Mouse (Mus musculus): ENCODE results near the gene Gpr87. TPM values are rescaled to one million over a fixed set of nuclear protein-coding genes. Genes with fewer than 3 reads are reported as not detected.
"Not testable (repeated sequence)": the region's sequence is repeated elsewhere in the genome, so short reads cannot be mapped to it uniquely, and the experiment has no call there.

The Gpr87 gene
- polyA plus RNA-seq, 1 experiment: not detected

GRCm38 (mm10) chr3:59145194-59145593 lies 49.7 kb downstream of the Gpr87 start:
- Histone ChIP-seq H3K27ac (ENCODE audit: insufficient read depth, low read length) (no peak overlapping the region), H3K4me1 (ENCODE audit: control insufficient read depth, insufficient read depth, low read length) (peaks cover 2% of the 10 kb centered on the region; the same call in 1 of the 2 replicates), H3K4me3 (replicated peaks; ENCODE audit: insufficient read depth, low read depth, low read length) (no peak overlapping the region), H3K27me3 (ENCODE audit: control insufficient read depth, insufficient read depth, low read length) (no peaks in the 10 kb centered on the region)
- DNase-seq: no peak
- WGBS: 84% methylated on average over 5 of the region's 5 CpGs
- TF ChIP-seq POLR2A (IDR thresholded peaks at IDR 0.05; ENCODE audit: borderline replicate concordance, insufficient read depth, low read length): no peak
- no peak for TF ChIP-seq CTCF (IDR thresholded peaks at IDR 0.05; ENCODE audit: borderline replicate concordance, insufficient read depth, low read depth, low read length)

GRCm38 (mm10) chr3:59141507-59142305 lies 53.2 kb downstream of the Gpr87 start:
- no peak overlapping the region for H3K4me3 ChIP-seq (replicated peaks; ENCODE audit: insufficient read depth, low read depth, low read length)
- no peaks in the 10 kb centered on the region for H3K27me3 ChIP-seq (ENCODE audit: control insufficient read depth, insufficient read depth, low read length)
- DNase-seq: no peak
- TF ChIP-seq CTCF (IDR thresholded peaks at IDR 0.05; ENCODE audit: borderline replicate concordance, insufficient read depth, low read depth, low read length) (no peak), POLR2A (IDR thresholded peaks at IDR 0.05; ENCODE audit: borderline replicate concordance, insufficient read depth, low read length) (no peak)
- H3K4me1 ChIP-seq (ENCODE audit: control insufficient read depth, insufficient read depth, low read length): peaks cover 4% of the 10 kb centered on the region
- no peak overlapping the region for H3K27ac ChIP-seq (ENCODE audit: insufficient read depth, low read length)
- 91% methylated on average over 8 of the region's 8 CpGs for WGBS

- H3K27ac ChIP-seq (ENCODE audit: insufficient read depth, low read length); DNase-seq; H3K4me3 ChIP-seq (replicated peaks; ENCODE audit: insufficient read depth, low read depth, low read length); H3K4me1 ChIP-seq (ENCODE audit: control insufficient read depth, insufficient read depth, low read length); H3K27me3 ChIP-seq (ENCODE audit: control insufficient read depth, insufficient read depth, low read length): not testable (repeated sequence)
- WGBS: 78% methylated on average over 4 of the region's 4 CpGs
Measured at GRCm38 (mm10) chr3:59140941-59141340, 54.0 kb downstream of the Gpr87 start.

GRCm38 (mm10) chr3:59140115-59140514 lies 54.8 kb downstream of the Gpr87 start:
- Histone ChIP-seq H3K4me3 (replicated peaks; ENCODE audit: insufficient read depth, low read depth, low read length) (no peak overlapping the region), H3K4me1 (ENCODE audit: control insufficient read depth, insufficient read depth, low read length) (peaks cover 2% of the 10 kb centered on the region; the same call in 1 of the 2 replicates), H3K27ac (ENCODE audit: insufficient read depth, low read length) (no peak overlapping the region), H3K27me3 (ENCODE audit: control insufficient read depth, insufficient read depth, low read length) (no peaks in the 10 kb centered on the region)
- 89% methylated on average over 2 of the region's 2 CpGs for WGBS
- DNase-seq: no peak
- TF ChIP-seq CTCF (IDR thresholded peaks at IDR 0.05; ENCODE audit: borderline replicate concordance, insufficient read depth, low read depth, low read length) (no peak), POLR2A (IDR thresholded peaks at IDR 0.05; ENCODE audit: borderline replicate concordance, insufficient read depth, low read length) (no peak)

GRCm38 (mm10) chr3:59139651-59140051 lies 55.3 kb downstream of the Gpr87 start:
- H3K27me3 ChIP-seq (ENCODE audit: control insufficient read depth, insufficient read depth, low read length): no peaks in the 10 kb centered on the region
- peaks cover 2% of the 10 kb centered on the region; the same call in 1 of the 2 replicates for H3K4me1 ChIP-seq (ENCODE audit: control insufficient read depth, insufficient read depth, low read length)
- no peak overlapping the region for H3K27ac ChIP-seq (ENCODE audit: insufficient read depth, low read length)
- TF ChIP-seq POLR2A (IDR thresholded peaks at IDR 0.05; ENCODE audit: borderline replicate concordance, insufficient read depth, low read length) (no peak), CTCF (IDR thresholded peaks at IDR 0.05; ENCODE audit: borderline replicate concordance, insufficient read depth, low read depth, low read length) (no peak)
- DNase-seq: no peak
- H3K4me3 ChIP-seq (replicated peaks; ENCODE audit: insufficient read depth, low read depth, low read length): no peak overlapping the region

GRCm38 (mm10) chr3:59138946-59139468 lies 55.9 kb downstream of the Gpr87 start:
- Histone ChIP-seq H3K4me3 (replicated peaks; ENCODE audit: insufficient read depth, low read depth, low read length) (no peak overlapping the region), H3K27me3 (ENCODE audit: control insufficient read depth, insufficient read depth, low read length) (no peaks in the 10 kb centered on the region), H3K27ac (ENCODE audit: insufficient read depth, low read length) (no peak overlapping the region), H3K4me1 (ENCODE audit: control insufficient read depth, insufficient read depth, low read length) (peaks cover 2% of the 10 kb centered on the region; the same call in 1 of the 2 replicates)
- 90% methylated on average over 12 of the region's 12 CpGs for WGBS
- TF ChIP-seq CTCF (IDR thresholded peaks at IDR 0.05; ENCODE audit: borderline replicate concordance, insufficient read depth, low read depth, low read length) (no peak), POLR2A (IDR thresholded peaks at IDR 0.05; ENCODE audit: borderline replicate concordance, insufficient read depth, low read length) (no peak)
- DNase-seq: no peak

- no peak overlapping the region for H3K4me3 ChIP-seq (replicated peaks; ENCODE audit: insufficient read depth, low read depth, low read length)
- H3K4me1 ChIP-seq (ENCODE audit: control insufficient read depth, insufficient read depth, low read length): peaks cover 2% of the 10 kb centered on the region; the same call in 1 of the 2 replicates
- TF ChIP-seq CTCF (IDR thresholded peaks at IDR 0.05; ENCODE audit: borderline replicate concordance, insufficient read depth, low read depth, low read length) (no peak), POLR2A (IDR thresholded peaks at IDR 0.05; ENCODE audit: borderline replicate concordance, insufficient read depth, low read length) (no peak)
- 62% methylated on average over 5 of the region's 5 CpGs for WGBS
- no peak for DNase-seq
- no peak overlapping the region for H3K27ac ChIP-seq (ENCODE audit: insufficient read depth, low read length)
- no peaks in the 10 kb centered on the region; the same call in 1 of the 2 replicates for H3K27me3 ChIP-seq (ENCODE audit: control insufficient read depth, insufficient read depth, low read length)
Measured at GRCm38 (mm10) chr3:59135911-59136653, 58.8 kb downstream of the Gpr87 start.
